17 mouse cellular contexts compared by ENCODE assay signal in the genomic region with DNA sequence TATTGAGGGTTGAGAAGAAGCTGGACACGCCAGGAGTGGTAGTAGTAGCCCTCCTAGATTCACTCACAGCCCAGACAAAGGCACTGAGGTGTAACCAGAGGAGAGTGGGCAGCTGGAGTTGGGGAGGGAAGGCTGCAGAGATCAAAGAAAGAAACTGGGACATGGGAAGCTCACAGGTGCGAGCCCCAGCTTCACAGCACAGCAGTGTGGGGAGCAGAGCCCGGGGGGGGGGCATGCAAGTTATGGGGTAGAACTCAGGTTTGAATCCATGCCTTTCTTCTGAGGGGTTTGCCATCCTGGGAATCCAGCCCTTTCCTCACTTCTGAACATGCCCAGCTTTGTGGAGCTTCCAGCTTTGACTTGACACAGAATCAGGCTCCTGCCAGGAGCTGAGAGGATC.
"Had no signal": no experiment of that assay in that cellular context is flagged by ENCODE, and none has a peak within 500 bp of the region (broad histone marks: within the 10 kb centered on the region; RNA-seq: fewer than 3 reads in every experiment).

No protein-coding gene starts in this region.

- H3K9me3 ChIP-seq: liver, embryonic 13.5 days; midbrain, embryonic 13.5 days; neural tube, embryonic 13.5 days; stomach, embryonic 15.5 days had no signal

- H3K27ac ChIP-seq: liver, embryonic 13.5 days; midbrain, embryonic 13.5 days; neural tube, embryonic 13.5 days; stomach, embryonic 15.5 days had no signal

- H3K4me2 ChIP-seq: liver, embryonic 13.5 days; midbrain, embryonic 13.5 days; neural tube, embryonic 13.5 days; stomach, embryonic 15.5 days had no signal

- H3K4me3 ChIP-seq: liver, embryonic 13.5 days; midbrain, embryonic 13.5 days; myocyte; neural tube, embryonic 13.5 days; stomach, embryonic 15.5 days had no signal

- H3K36me3 ChIP-seq: liver, embryonic 13.5 days; midbrain, embryonic 13.5 days; neural tube, embryonic 13.5 days; stomach, embryonic 15.5 days had no signal

- H3K27me3 ChIP-seq: midbrain, embryonic 13.5 days; stomach, embryonic 15.5 days had no signal

- H3K4me1 ChIP-seq: stomach, embryonic 15.5 days had no signal

- DNase-seq: kidney, adult 18-20 months; kidney, adult 9 months; kidney, postnatal 25 days; liver, embryonic 13.5 days; lung, adult 2 months; lung, postnatal 14 days; lung, postnatal 4 days; retina, postnatal 1 day; right cerebral cortex, postnatal 25 days; spleen, adult 18-20 months had no signal

- ATAC-seq: inflammation-experienced regulatory T-cells, adult 6 months; intestine, embryonic 16.5 days; midbrain, embryonic 13.5 days; midbrain, embryonic 16.5 days had no signal

- H3K9ac ChIP-seq: liver, embryonic 13.5 days; midbrain, embryonic 13.5 days; neural tube, embryonic 13.5 days; stomach, embryonic 15.5 days had no signal
